Mouse (Mus musculus) thymus, postnatal 0 days (tissue): ENCODE measurements around the gene Apbb2. TPM values are rescaled to one million over a fixed set of nuclear protein-coding genes. Genes with fewer than 3 reads are reported as not detected.
A peak's percentile ranks its signal among the peaks of the same experiment; 100 is the strongest.

ENCODE experiments used
- DNase-seq: peaks from one replicate; pipeline ENCODE4 v3.0.0-alpha.2; 2015; ENCODE audit warnings: low spot score
- polyA plus RNA-seq: library from polyadenylated mRNA; unstranded; fragments of >200 nt; fragmentation: Nextera tagmentation; extraction: Ambion mirVana; gene quantifications from 2 replicates; pipeline ENCODE4 v1.2.1, GENCODE M21; 2015

Gene Apbb2
- polyA plus RNA-seq, 1 experiment from 2014 or later = 10.6 TPM

GRCm38 (mm10) chr5:66384806-66385446, 233.7 kb downstream of the Apbb2 start:
- DNase-seq = no peak

- DNase-seq = no peak
Measured at GRCm38 (mm10) chr5:66384114-66384513, 234.5 kb downstream of the Apbb2 start.

DNA sequence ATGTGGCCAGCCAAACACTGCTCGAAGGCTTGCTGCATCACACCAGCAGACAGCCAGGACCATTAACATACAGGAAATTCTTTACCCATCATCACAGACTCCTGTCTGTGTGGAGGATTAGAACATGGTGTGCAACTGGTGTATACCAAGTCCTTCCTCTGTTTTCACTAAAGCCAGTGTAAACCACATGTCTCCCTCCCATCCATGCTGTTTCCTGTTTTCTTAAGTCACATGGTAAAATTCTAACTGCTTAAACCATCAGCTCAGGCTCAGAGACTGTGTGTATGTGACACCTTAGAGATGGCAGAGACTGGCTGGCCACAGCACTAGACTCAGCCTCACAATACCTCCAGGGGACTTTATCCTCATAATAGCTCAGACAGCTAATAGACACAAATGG, 236.5 kb downstream of the Apbb2 start:
- peak; percentile 6 for DNase-seq

GRCm38 (mm10) chr5:66378968-66379367, 239.6 kb downstream of the Apbb2 start:
- DNase-seq = no peak

DNA sequence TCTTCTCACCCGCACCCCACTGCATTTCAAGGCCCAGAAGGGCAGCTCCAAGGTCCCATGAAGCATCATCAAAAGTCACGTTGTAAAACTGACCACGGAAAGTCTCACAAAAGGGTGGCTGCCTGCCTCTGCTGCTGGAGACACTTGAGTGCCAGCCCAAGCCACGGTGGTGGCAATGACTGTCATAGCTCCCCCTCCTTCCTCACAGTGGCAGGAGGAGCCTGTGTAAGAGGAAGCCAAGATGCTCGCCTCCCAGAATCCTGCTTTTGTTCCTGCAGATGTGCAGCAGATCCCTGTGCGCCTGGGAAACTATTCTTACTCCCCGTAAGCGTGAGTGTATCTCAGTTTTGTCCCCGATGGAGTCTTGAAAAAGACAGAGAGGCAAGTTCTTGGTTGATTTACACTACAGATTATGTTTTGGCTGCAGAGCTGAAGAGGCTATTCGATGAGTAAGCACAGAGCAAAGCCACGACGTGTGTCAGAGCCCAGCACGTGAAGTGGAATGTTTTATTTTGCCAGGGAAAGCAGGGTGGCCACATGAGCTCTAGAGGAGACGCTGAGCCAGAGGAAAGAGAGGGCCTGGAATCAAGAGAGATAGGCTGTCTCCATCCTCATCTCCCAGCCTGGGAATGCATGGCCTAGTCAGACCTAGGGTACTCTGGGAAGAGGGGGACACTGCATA, 241.9 kb downstream of the Apbb2 start:
- no peak for DNase-seq

GRCm38 (mm10) chr5:66374413-66374812, 244.2 kb downstream of the Apbb2 start:
- no peak for DNase-seq

- DNase-seq = no peak
Measured at GRCm38 (mm10) chr5:66373515-66374164, 244.9 kb downstream of the Apbb2 start.

DNA sequence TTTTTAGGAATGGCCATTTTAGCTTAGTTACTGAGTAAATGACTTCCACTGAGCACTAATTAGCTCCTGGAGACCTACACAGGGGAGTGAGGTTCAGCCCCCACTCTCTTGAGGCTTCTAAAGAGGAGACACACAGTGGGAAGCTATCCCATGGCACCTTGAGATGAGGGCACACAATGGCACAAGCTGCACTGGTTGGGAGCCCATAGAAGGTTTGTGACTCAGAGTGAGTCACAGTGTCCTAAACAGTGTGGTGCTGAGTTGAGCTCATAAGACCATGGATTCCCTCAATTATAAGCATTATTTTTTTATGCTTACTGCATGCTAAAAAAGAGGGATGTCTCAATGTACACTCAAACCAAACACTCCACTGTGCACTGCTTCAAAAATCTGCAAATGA, 247.5 kb downstream of the Apbb2 start:
- no peak for DNase-seq

DNA sequence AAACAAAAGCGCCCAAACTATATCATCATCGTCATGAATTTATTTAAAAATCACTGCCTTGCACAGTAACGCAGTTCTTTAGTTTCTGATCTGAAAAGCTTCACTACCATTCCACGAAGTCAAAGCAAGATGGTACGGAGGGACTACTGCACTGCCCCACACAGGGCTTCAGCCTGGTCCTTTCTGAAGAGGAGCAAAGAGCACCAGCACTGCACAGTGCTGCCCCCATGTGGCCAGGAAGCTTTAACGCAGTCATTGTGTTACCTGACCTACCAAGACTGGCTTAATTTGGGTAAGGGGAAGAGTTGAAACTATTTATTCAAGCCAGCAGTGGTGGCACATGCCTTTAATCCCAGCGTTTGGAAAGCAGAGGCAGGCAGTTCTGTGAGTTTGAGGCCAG, 249.6 kb downstream of the Apbb2 start:
- DNase-seq = peak; percentile 56

GRCm38 (mm10) chr5:66367641-66368040, 250.9 kb downstream of the Apbb2 start:
- no peak for DNase-seq

DNA sequence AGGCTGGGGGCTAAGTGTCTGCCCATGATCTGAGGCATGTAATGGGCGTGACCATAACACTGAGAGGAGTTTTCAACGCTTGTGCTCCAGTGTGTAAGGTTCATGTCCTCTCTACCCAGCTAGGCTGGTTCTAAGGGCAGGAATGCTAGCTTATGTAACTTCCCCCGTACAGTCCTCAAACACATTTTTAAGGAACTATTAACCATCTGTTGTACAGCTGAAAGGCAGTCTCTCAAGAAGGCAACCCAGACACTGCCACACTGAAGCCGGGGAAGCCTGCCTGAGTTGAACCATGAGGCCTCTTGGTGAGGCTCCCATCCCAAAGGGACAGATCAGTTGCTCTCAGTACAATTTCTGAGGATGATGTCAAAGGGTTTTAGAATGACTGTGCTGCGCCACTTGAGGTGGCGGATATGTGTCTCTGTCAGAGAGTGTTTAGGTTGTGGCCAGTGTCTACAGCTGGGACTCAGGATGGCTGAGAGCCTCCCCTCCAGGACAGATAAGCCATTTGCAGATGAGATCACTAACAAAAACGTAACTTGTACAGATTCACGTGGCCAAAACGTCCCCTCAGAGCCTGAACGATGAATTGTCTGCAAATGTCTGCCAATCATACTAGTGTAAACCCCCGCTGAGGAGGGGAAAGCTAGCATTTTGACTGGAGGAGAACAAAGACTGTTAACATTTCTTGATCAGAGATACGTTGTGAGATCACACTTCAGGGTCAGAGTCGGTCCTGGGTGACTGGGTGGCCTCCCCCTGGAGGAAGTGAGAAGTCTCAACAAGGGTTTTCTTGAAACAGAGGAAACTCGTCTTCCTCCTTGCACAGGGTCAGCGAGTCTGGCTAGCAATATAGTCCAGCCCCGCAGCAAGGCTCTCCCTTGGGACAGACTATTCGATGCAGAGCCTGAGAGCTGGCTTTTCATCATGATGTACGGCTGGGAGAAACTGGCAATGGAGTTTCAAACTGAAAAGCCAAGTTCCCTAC, 255.0 kb downstream of the Apbb2 start:
- DNase-seq = no peak

GRCm38 (mm10) chr5:66360739-66361138, 257.8 kb downstream of the Apbb2 start:
- DNase-seq = no peak

DNA sequence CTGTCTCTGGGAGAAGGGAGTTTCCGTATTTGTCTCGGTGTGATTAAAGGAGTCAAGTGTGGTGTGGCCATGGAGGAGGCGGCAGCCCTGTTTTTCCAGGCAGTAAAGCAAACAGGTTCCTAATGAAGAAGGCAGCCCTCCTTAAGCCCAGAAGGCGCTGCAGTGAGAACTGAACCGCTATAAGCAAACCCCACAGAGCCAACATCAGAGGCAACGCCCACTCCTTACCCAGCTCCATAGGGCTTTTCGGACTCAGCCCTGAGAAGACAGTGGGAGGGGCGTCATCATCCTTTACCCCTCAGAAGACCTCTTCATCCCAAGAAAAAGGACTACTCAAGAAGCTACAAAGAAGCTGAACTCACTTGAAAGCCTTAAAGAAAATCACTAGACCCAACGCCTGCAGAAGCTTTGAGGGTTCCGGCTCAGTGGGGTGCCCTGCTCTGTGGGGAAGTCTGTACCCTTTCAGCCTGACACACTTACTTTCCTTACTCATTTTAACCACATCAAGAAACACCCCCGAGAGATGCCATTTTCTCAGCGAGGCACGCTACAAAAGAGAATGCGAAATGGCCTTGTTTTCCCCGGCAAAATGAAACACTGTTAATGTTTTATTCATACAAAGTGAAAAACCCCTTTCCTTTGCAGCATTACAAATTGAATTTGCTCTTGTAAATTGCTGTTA, 258.7 kb downstream of the Apbb2 start:
- DNase-seq = peak; percentile 14

DNA sequence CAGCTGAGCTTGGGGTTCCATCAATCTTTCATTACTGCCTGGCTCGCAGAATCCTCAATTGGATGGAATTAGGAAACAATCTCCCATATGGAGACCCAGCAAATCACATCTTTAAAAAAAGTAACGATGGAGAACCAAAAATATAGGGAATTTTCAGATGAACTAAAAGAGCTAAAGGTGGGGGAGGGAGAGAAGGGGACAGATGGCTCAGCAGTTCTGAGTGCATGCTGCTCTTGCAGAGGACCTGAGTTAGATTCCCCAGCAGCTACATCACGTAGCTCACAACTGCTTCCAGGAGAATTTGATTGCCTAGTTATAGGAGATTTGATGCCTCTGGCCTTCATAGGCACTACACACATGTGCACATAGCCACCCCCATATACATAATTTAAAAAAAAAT, 263.4 kb downstream of the Apbb2 start:
- no peak for DNase-seq

GRCm38 (mm10) chr5:66353876-66354275, 264.7 kb downstream of the Apbb2 start:
- no peak for DNase-seq

DNA sequence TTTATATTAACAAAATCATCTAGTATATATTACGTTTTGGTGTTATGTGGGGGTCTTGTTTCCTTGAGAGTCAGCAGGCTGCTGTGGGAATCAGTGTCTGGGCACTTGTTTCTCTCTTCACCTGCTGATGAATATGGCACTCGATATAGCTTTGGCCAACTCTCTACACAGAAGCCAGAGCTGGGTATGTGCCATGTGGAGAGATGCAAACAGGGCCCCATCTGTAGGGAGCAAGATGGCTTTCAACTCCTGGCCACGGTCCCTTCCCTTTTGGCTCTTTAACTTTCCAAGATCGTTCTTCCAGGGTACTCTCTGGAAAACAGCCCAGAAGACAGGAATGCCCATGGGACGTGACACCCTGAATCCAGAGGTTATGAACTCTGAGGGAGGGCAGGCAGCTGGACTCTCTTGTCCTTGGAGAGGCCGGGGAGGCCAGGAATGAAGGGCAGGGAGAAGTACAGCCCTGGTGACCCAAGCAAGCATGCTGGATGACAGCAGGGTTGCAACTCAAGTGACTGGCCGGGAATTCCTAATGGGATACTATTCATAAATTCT, 266.7 kb downstream of the Apbb2 start:
- DNase-seq = no peak

- DNase-seq = no peak
Measured at GRCm38 (mm10) chr5:66351064-66351463, 267.5 kb downstream of the Apbb2 start.

GRCm38 (mm10) chr5:66350611-66351010, 268.0 kb downstream of the Apbb2 start:
- DNase-seq = no peak

- no peak for DNase-seq
Measured at GRCm38 (mm10) chr5:66348421-66348820, 270.2 kb downstream of the Apbb2 start.

DNA sequence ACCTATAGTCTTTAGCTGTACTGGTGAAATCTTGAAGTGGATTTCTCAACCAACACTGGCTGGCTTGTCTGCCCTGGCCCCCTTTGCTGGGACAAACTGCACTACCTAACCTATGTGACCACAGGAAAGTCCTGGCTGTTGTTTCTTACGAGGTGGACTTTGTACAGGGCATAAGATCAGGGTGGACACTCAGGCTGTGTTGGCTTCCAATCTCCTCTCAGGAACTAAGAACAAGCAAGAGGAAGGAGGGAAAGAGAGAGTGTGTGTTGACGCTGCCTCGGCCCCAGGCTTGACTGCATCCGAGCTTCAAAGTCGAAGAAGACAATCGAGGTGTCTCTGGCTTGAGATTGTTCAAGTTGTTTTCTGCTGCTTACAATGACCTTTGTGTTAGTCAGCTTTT, 271.8 kb downstream of the Apbb2 start:
- DNase-seq = no peak

DNA sequence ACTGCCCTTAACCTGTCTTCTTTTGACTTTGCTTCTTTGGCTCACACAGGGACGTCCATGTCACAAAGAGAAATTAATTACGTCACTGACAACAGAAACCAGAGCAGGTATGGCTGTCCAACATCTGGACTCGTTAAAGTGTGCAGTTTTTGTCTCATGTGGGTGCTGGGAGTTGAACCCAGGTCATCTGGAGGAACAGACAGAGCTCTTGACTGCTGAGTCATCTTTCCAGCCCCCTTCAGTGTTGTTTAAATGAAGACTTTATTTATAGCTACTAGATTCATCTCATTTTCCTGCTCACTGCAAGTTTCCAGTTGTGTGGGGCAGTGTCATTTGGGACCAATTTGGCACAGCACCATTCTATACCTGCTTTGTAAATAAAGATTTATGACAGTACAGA, 273.4 kb downstream of the Apbb2 start:
- no peak for DNase-seq
